Mouse (Mus musculus) layer of hippocampus, adult 8-10 months (tissue): ENCODE measurements around the gene Aatf. TPM values are rescaled to one million over a fixed set of nuclear protein-coding genes. Genes with fewer than 3 reads are reported as not detected.

Source experiments
- DNase-seq, 2 experiments: peaks; one replicate each; pipeline ENCODE4 v3.0.0; 2022; ENCODE audit warnings: low spot score in 2 of 2
- total RNA-seq, 4 experiments: library from RNA; stranded (reverse); gene quantifications; 2 replicates each; pipeline ENCODE4 v1.2.4; 2022

Gene Aatf
- total RNA-seq, 4 experiments from 2014 or later: 20.1 to 24.8 (median 21.7) TPM

GRCm38 (mm10) chr11:84376510-84377365 is 136.6 kb downstream of the Aatf start:
- no peak for DNase-seq

GRCm38 (mm10) chr11:84375951-84376496 is 137.3 kb downstream of the Aatf start:
- DNase-seq: no peak

- DNase-seq: no peak
Measured at GRCm38 (mm10) chr11:84373122-84373521, 140.2 kb downstream of the Aatf start.

Other genes starting within 250 kb of the Aatf start
- gene Lhx1, start 12.0 kb upstream of the Aatf start, total RNA-seq: under 1 TPM in 3 of 4 experiments, not detected in 1; 0.08 to 0.43 (median 0.18) TPM